Mouse (Mus musculus): ENCODE results near the gene Adh4. TPM values are rescaled to one million over a fixed set of nuclear protein-coding genes. Genes with fewer than 3 reads are reported as not detected.
"Not testable (repeated sequence)": the region's sequence is repeated elsewhere in the genome, so short reads cannot be mapped to it uniquely, and the experiment has no call there.

Adh4 gene
- total RNA-seq (2015; ENCODE audit: low replicate concordance) (not detected in 2 replicates), total RNA-seq (2017; ENCODE audit: low replicate concordance) (not detected in 2 replicates)

GRCm38 (mm10) chr3:138415121-138415690, at the start of gene Adh4:
Gene Adh4, plus strand, starts transcription at chr3:138415466.
- ATAC-seq (replicated peaks; ENCODE audit: low FRiP score, poor library complexity, severe bottlenecking), result no peak

GRCm38 (mm10) chr3:138366181-138366580, 49.1 kb upstream of the Adh4 start:
- no peak for ATAC-seq (replicated peaks; ENCODE audit: low FRiP score, poor library complexity, severe bottlenecking)

GRCm38 (mm10) chr3:138369546-138369945, 45.7 kb upstream of the Adh4 start:
- ATAC-seq (replicated peaks; ENCODE audit: low FRiP score, poor library complexity, severe bottlenecking), result no peak

- ATAC-seq (replicated peaks; ENCODE audit: low FRiP score, poor library complexity, severe bottlenecking), result not testable (repeated sequence)
Measured at GRCm38 (mm10) chr3:138370289-138370688, 45.0 kb upstream of the Adh4 start.

- ATAC-seq (replicated peaks; ENCODE audit: low FRiP score, poor library complexity, severe bottlenecking), result no peak
Measured at GRCm38 (mm10) chr3:138373920-138374319, 41.3 kb upstream of the Adh4 start.

- ATAC-seq (replicated peaks; ENCODE audit: low FRiP score, poor library complexity, severe bottlenecking), result no peak
Measured at GRCm38 (mm10) chr3:138375148-138375547, 40.1 kb upstream of the Adh4 start.

GRCm38 (mm10) chr3:138381133-138381532, 34.1 kb upstream of the Adh4 start:
- no peak for ATAC-seq (replicated peaks; ENCODE audit: low FRiP score, poor library complexity, severe bottlenecking)

GRCm38 (mm10) chr3:138387155-138387554, 28.1 kb upstream of the Adh4 start:
- no peak for ATAC-seq (replicated peaks; ENCODE audit: low FRiP score, poor library complexity, severe bottlenecking)

GRCm38 (mm10) chr3:138404872-138405271, 10.4 kb upstream of the Adh4 start:
- no peak for ATAC-seq (replicated peaks; ENCODE audit: low FRiP score, poor library complexity, severe bottlenecking)

GRCm38 (mm10) chr3:138405341-138405740, 9.9 kb upstream of the Adh4 start:
- no peak for ATAC-seq (replicated peaks; ENCODE audit: low FRiP score, poor library complexity, severe bottlenecking)

- no peak for ATAC-seq (replicated peaks; ENCODE audit: low FRiP score, poor library complexity, severe bottlenecking)
Measured at GRCm38 (mm10) chr3:138405840-138406239, 9.4 kb upstream of the Adh4 start.

- ATAC-seq (replicated peaks; ENCODE audit: low FRiP score, poor library complexity, severe bottlenecking), result no peak
Measured at GRCm38 (mm10) chr3:138407920-138408319, 7.3 kb upstream of the Adh4 start.

- no peak for ATAC-seq (replicated peaks; ENCODE audit: low FRiP score, poor library complexity, severe bottlenecking)
Measured at GRCm38 (mm10) chr3:138409585-138409984, 5.7 kb upstream of the Adh4 start.

GRCm38 (mm10) chr3:138410211-138410610, 5.1 kb upstream of the Adh4 start:
- ATAC-seq (replicated peaks; ENCODE audit: low FRiP score, poor library complexity, severe bottlenecking), result no peak

GRCm38 (mm10) chr3:138419369-138419768, 4.1 kb downstream of the Adh4 start:
- ATAC-seq (replicated peaks; ENCODE audit: low FRiP score, poor library complexity, severe bottlenecking), result no peak

GRCm38 (mm10) chr3:138420385-138420784, 5.1 kb downstream of the Adh4 start:
- ATAC-seq (replicated peaks; ENCODE audit: low FRiP score, poor library complexity, severe bottlenecking), result no peak

GRCm38 (mm10) chr3:138423664-138424063, 8.4 kb downstream of the Adh4 start:
- no peak for ATAC-seq (replicated peaks; ENCODE audit: low FRiP score, poor library complexity, severe bottlenecking)

GRCm38 (mm10) chr3:138424247-138424646, 9.0 kb downstream of the Adh4 start:
- no peak for ATAC-seq (replicated peaks; ENCODE audit: low FRiP score, poor library complexity, severe bottlenecking)

- no peak for ATAC-seq (replicated peaks; ENCODE audit: low FRiP score, poor library complexity, severe bottlenecking)
Measured at GRCm38 (mm10) chr3:138430360-138430976, 15.2 kb downstream of the Adh4 start.

- ATAC-seq (replicated peaks; ENCODE audit: low FRiP score, poor library complexity, severe bottlenecking), result no peak
Measured at GRCm38 (mm10) chr3:138431835-138432234, 16.6 kb downstream of the Adh4 start.

- ATAC-seq (replicated peaks; ENCODE audit: low FRiP score, poor library complexity, severe bottlenecking), result no peak
Measured at GRCm38 (mm10) chr3:138438716-138439115, 23.4 kb downstream of the Adh4 start.

- no peak for ATAC-seq (replicated peaks; ENCODE audit: low FRiP score, poor library complexity, severe bottlenecking)
Measured at GRCm38 (mm10) chr3:138442203-138442602, 26.9 kb downstream of the Adh4 start.

Measured in erythroblast, adult 5-6 weeks (primary cell).